Mouse (Mus musculus) C2C12 (cell line): ENCODE data around the gene Rbbp6.

Source experiments
- CEBPB ChIP-seq: IDR thresholded peaks from one replicate; pipeline ENCODE4 v1.6.1; 2011; ENCODE audit warnings: low read depth, mild to moderate bottlenecking, control low read depth, moderate library complexity
- CTCF ChIP-seq: IDR thresholded peaks from one replicate; pipeline ENCODE4 v1.5.1; 2011; ENCODE audit not compliant: control insufficient read depth, insufficient read depth, insufficient read length
- MYOD1 ChIP-seq: IDR thresholded peaks from one replicate; pipeline ENCODE4 v1.6.1; 2011; ENCODE audit warnings: low read depth; ENCODE audit not compliant: control insufficient read depth, insufficient read length

GRCm38 (mm10) chr7:122970864-122971420 is 5.5 kb downstream of the Rbbp6 start:
- no peak for TF ChIP-seq CTCF
- TF ChIP-seq CEBPB: no peak
- no peak for TF ChIP-seq MYOD1
